Mouse (Mus musculus) liver, postnatal 0 days (tissue): ENCODE measurements at regions not wholly inside any gene's neighbourhood (a gene's known extent, or its start where the extent isn't known, plus 50 kb on each side); places are given as distances from the start of the nearest gene placed in this dataset.

ENCODE experiments used
- CTCF ChIP-seq: sonication (generic); IDR thresholded peaks from 2 replicates; pipeline ENCODE4 v1.5.1; 2016; ENCODE audit warnings: antibody characterized with exemption, low read depth
- EP300 ChIP-seq: IDR thresholded peaks from 2 replicates; pipeline ENCODE4 v1.6.1; 2016; ENCODE audit warnings: antibody characterized with exemption, low read depth, mild to moderate bottlenecking

DNA sequence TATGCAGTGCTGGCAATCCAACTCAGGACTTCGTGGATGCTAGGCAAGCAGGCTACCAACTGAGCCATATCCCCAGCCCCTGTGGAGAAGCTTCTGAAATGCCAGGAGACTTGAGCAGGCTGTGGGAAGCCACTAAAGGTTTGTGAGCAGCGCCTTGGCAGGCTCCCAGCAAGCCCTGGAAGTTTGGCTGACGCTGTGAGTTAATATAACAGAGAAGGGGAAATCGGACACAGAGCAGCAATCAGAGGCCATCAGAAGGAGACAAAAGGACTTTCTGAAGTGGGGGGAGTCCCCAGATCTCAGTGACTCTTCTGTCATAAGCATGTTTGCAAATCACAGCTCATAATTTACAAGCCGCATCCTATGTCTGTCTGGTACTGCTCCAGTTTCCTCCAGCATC is 224.8 kb downstream of the Bcor start:
- no peak for TF ChIP-seq CTCF
- no peak for TF ChIP-seq EP300
